Mouse (Mus musculus) 3134 (cell line): ENCODE results near the gene Fpgs.

Experiments
- DNase-seq: peaks from one replicate; pipeline ENCODE4 v3.0.0-alpha.2; 2011; ENCODE audit warnings: low spot score; ENCODE audit not compliant: insufficient read length; ENCODE audit errors: extremely low read depth

Fpgs gene

GRCm38 (mm10) chr2:32700966-32701743, 2.8 kb downstream of the Fpgs start:
- no peak for DNase-seq

- no peak for DNase-seq
These were observed 4.3 kb downstream of the Fpgs start for GRCm38 (mm10) chr2:32699680-32700079.

GRCm38 (mm10) chr2:32694691-32695090, 9.3 kb downstream of the Fpgs start:
- DNase-seq = no peak

- peak; percentile 99 for DNase-seq
These were observed 10.0 kb downstream of the Fpgs start for GRCm38 (mm10) chr2:32693823-32694411.

GRCm38 (mm10) chr2:32693282-32693681, 10.7 kb downstream of the Fpgs start:
- no peak for DNase-seq

GRCm38 (mm10) chr2:32692496-32692895, 11.4 kb downstream of the Fpgs start:
- no peak for DNase-seq

GRCm38 (mm10) chr2:32691041-32691440, 12.9 kb downstream of the Fpgs start:
- no peak for DNase-seq

GRCm38 (mm10) chr2:32689420-32689819, 14.5 kb downstream of the Fpgs start:
- peak; percentile 56 for DNase-seq

- no peak for DNase-seq
These were observed 16.4 kb downstream of the Fpgs start for GRCm38 (mm10) chr2:32687562-32687961.

- DNase-seq = no peak
These were observed 17.3 kb downstream of the Fpgs start for GRCm38 (mm10) chr2:32686640-32687039.

GRCm38 (mm10) chr2:32685807-32686206, 18.1 kb downstream of the Fpgs start:
- DNase-seq = no peak

- DNase-seq = no peak
These were observed 19.1 kb downstream of the Fpgs start for GRCm38 (mm10) chr2:32684681-32685428.

GRCm38 (mm10) chr2:32683701-32684100, 20.2 kb downstream of the Fpgs start:
- DNase-seq = no peak

GRCm38 (mm10) chr2:32682721-32683417, 21.1 kb downstream of the Fpgs start:
- no peak for DNase-seq

- DNase-seq = no peak
These were observed 22.2 kb downstream of the Fpgs start for GRCm38 (mm10) chr2:32681754-32682153.

GRCm38 (mm10) chr2:32680961-32681650, 22.8 kb downstream of the Fpgs start:
- DNase-seq = no peak

- DNase-seq = peak; percentile 84
These were observed 23.9 kb downstream of the Fpgs start for GRCm38 (mm10) chr2:32680051-32680451.

GRCm38 (mm10) chr2:32677683-32678082, 26.3 kb downstream of the Fpgs start:
- no peak for DNase-seq

- no peak for DNase-seq
These were observed 27.1 kb downstream of the Fpgs start for GRCm38 (mm10) chr2:32676821-32677220.

- DNase-seq = no peak
These were observed 30.6 kb downstream of the Fpgs start for GRCm38 (mm10) chr2:32673176-32673917.
